Mouse (Mus musculus) left cerebral cortex, adult 11 months (tissue): ENCODE measurements at regions not wholly inside any gene's neighbourhood (a gene's known extent, or its start where the extent isn't known, plus 50 kb on each side); places are given as distances from the start of the nearest gene placed in this dataset.

Experiments used
- DNase-seq: peaks from one replicate; pipeline ENCODE4 v3.0.0; 2022; ENCODE audit warnings: low spot score

- no peak for DNase-seq
Observed at GRCm38 (mm10) chr2:75142675-75143074, 317.1 kb downstream of the Mtx2 start.

- no peak for DNase-seq
Observed at GRCm38 (mm10) chr2:75144861-75145260, 319.3 kb downstream of the Mtx2 start.

DNA sequence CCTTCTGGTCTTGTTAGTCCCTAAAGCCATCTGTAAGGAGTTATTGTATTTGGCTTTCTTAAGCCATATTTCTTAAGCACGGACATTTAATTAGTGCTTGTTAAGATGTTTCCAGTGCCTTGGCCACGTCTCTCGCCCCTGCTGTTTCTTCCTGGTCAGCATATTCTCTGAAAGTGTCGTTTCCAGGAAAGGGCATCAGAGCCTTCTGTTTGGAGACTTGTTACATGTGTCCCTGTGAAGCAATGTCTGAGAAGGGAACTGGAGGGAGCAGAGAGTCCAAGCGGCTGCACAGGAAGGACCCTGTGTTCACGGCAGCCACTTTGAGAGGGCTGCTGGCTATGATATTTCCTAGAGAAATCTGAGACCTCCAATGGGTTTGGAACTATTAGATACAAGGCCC, 320.7 kb downstream of the Mtx2 start:
- DNase-seq, result no peak

DNA sequence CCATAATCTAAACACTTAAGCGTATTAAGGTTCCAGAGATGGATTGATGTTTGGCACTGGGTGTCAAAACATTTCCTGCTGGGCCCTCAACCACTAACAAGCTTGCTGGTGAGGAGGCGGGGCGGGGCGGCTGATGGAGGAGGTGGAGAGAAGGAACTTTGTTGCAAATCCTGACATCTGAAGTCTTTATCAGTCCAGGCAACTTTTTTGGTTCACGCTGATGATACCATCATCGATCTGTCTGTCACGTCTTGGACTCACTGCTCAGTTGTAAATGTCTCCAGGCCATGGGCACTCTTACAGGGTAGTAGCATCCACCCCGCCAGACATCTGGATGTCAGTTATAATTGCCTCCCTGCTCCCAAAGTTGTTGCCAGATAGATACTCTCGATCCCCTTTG, 321.8 kb downstream of the Mtx2 start:
- DNase-seq, result no peak

- DNase-seq, result no peak
Observed at GRCm38 (mm10) chr2:75147967-75148366, 322.4 kb downstream of the Mtx2 start.

DNA sequence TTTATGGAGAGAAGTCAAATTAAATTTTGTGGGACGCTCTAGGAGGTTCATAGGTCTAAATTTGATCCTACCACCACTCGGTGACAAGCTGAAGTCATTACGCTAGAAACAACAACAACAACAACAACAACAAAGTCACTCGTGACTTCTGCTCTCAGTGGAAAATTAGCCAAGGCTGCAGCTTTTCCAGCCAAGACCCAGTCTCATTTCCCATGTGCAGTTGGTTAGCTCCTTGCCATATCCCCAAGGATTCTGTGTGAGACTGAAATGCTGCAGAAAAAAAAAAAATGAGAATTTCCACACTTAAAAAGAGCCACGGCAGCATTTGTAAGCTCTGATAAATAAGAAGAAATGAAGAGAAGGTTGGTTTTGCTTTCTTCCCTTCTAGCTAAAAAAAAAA, 323.4 kb downstream of the Mtx2 start:
- DNase-seq, result no peak

DNA sequence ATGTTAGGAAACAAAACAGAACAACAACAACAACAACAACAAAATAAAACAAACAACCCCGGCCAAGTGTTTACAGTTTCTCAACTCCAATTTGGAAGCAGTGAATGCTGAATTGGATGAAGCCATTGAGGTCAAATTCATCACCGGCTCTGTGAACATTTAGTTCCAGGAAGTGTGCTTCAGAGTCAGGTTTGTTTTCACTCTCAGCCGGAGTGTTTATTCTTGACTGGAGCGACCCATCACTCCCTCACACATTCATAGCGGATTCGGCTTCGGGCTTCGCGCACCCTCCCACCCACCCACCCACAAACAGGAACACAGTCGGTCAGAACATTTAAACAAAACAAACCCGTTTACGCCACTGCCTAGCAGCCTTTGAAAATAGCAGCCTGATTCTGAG, 324.0 kb downstream of the Mtx2 start:
- DNase-seq, result no peak

- DNase-seq, result no peak
Observed at GRCm38 (mm10) chr2:75150986-75151385, 325.4 kb downstream of the Mtx2 start.

DNA sequence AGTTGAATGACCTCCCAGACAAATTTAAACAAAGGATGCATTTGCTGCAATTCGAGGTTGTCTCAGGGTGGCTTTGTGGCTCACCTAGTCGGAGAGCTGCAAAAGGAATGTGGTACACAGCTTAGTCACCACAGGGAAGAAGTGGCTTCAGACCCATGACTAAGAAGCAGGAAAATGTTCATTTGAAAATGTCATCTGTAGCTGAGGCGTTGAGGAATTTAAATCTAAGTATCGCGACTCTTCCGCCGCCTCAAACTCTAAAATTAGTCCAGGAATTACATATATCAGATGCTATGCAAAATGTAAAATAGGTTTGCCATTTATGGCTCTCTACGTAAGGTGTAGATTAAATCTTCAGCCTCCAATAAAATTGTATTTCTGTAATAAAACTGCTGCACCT, 325.9 kb downstream of the Mtx2 start:
- DNase-seq, result no peak

GRCm38 (mm10) chr2:75152477-75152990, 326.9 kb downstream of the Mtx2 start:
- no peak for DNase-seq

DNA sequence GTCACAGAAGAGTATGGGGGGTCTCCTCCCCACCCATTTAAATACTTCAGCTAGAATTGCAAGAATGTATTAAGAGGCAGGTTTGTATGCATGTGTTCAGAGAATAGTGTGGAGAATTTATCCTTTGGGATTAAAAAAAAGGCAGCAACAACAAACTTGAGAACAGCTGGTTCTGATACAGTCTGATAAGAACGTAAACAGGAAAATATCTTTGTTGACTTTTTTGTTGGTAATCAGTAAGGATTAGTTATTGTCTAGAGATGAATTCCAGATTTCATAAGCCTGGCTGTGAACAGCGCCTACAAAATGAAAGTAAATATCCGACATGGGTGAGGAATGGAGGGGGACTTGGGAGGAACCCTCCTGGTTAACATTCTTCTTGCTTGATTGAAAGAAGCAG, 328.8 kb downstream of the Mtx2 start:
- no peak for DNase-seq

DNA sequence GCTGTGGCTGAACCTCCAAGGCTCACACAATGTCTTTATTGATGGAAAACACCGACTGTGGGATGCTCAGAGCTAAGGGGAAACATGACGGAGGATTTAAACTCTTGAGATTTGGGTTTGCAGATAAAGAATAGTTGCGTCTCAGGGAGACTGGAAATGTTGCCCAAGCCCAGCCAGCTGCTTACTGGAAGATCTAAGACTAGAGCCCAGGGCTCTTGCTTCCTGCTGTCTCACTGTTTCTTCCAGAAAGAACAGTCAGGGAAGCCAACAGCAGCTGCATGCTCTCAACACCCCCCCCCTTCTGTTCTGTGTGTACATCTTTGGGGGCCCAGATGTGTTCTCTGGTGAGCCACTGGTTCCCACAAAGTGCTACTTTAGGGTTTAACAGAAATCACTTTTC, 333.0 kb downstream of the Mtx2 start:
- DNase-seq, result no peak

GRCm38 (mm10) chr2:75161075-75161474, 335.5 kb downstream of the Mtx2 start:
- no peak for DNase-seq

DNA sequence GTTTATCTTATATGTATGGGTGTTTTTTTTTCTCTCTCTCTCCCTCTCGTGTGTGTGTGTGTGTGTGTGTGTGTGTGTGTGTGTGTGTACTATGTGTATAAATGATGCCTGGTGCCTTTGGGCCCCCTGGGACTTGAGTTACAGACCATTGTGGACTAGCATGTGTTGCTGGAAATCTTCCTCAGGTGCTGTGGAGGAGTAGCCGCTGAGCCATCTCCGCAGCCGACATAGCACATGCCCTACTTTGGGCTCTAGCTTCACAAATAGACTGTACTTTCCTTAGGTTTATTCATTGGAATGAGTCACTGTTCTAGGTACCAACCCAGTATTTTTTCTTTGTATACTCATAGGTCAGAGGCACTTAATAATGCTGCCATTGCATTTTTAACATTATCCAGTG, 339.4 kb downstream of the Mtx2 start:
- DNase-seq, result no peak

- no peak for DNase-seq
Observed at GRCm38 (mm10) chr2:75176267-75176666, 350.7 kb downstream of the Mtx2 start.

DNA sequence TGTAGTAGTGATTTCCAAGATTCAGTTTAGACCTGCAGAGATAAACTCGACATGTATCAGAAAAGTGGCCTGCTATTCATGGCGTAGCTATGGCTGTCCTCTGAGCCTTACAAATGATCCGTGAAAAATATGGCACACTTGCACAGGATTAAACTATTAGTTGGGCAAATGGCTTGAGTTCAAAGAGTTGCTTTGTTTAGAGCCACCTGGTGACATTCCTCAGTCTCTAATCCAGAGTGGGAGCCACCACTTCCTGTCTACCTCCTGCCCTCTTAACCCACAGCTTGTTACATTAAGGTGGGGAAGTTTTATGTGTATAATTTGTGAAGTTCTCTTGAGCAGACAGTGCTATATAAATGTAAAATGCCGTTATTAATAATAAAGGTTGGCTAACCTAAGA, 357.7 kb downstream of the Mtx2 start:
- DNase-seq, result no peak

DNA sequence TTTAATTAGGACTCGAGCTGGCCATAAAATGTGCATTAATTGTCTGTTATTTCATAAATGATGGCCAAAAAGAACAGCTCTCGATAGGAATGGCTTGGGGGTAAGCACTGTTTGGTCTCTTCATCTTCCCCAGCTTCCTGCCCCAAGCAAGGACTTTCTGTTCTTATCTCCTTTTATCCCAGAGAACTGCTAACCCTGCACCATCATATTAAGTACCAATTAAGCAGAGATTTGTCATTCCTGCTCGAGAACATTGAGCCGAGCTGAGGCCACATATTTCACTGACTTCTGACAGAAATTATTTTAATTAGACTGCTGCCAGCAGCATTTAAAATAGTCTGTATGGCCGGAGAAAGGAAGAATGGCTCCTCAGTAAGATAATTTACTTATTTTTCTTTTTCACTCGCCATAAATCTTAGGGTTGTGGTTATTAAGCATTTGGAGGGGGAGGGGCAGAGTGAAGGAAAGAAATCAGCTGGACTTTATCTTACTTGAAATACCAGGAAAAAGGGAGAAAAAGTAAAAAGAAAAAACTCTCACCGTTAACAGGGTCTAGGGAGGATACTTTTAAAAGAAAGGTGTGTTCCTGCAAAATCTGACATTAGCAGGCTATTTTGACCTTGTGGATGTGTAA, 377.1 kb downstream of the Mtx2 start:
- no peak for DNase-seq

GRCm38 (mm10) chr2:75208821-75209758, 383.5 kb downstream of the Mtx2 start:
- DNase-seq, result no peak

DNA sequence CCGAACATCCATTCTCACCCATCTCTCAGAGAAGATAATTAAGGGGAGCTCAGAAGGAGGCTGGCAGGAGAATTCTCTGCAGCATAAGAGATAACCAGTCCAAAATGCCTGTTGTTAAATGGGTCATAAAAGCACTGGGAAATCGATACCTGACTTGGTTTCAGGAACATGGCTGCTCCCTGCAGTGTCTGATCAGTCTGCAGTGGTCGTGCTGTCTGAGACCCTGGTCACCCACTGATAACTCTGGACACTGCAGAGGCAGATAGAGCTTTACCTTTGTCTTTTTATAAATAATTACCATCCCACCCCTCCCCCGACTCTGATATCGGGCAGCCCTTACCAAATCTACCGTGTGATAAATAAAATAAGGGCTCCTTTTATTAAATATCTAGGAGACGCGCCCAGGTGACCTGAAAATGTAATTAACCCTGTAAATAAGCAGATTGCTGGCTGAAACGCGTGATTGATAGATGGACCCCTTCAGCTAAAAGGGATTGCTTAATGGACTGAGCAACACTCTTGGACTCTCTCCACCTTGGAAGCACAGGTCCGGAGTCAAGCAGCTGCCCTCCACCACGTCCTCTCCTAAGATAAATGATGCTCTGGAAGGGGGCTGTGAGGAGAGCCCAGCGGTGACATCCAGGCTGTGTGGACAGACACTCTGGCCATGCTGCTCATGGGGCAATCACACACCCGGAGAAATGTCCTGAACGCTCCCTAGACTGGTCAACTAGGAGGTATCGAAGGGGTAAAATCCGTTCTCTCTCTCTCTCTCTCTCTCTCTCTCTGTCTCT, 384.4 kb downstream of the Mtx2 start:
- no peak for DNase-seq

GRCm38 (mm10) chr2:75216931-75217330, 391.3 kb downstream of the Mtx2 start:
- DNase-seq, result no peak

DNA sequence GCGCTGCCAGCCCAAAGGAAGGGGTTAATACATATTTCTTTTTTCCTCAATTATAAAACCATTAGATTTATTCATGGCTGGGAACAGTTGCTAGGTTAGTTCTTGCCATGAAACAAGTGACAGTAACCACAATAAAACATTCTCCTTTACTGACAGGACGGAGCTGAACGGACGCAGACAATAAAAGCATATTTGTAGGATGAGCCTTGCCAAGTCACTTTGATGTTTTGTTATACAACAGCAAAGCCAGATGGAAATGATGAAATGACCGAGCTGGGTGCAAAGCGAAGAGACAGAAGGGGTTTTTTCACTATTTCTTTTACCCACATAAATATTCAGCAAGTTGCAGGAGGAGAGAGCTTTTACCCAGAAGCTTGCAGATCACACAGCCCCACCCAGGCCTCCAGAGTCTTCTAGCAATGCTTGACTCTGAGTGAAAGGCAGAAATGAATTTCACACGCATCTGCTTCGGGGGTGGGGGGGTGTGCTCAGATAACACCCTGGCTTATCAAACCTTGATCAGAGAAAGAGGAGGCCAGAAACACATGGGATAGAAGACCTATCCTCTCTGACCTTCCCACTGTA, 395.3 kb downstream of the Mtx2 start:
- DNase-seq, result no peak

- no peak for DNase-seq
Observed at GRCm38 (mm10) chr2:75224443-75224842, 398.8 kb downstream of the Mtx2 start.
